Mouse (Mus musculus) forebrain, embryonic 10.5 days (tissue): Measurements from ENCODE around the gene Adar. TPM values are rescaled to one million over a fixed set of nuclear protein-coding genes. Genes with fewer than 3 reads are reported as not detected.
A peak's percentile ranks its signal among the peaks of the same experiment; 100 is the strongest.
"Not testable (repeated sequence)": the region's sequence is repeated elsewhere in the genome, so short reads cannot be mapped to it uniquely, and the experiment has no call there.

Experiments
- DNase-seq: peaks from one replicate; pipeline ENCODE4 v3.0.0-alpha.2; 2017; ENCODE audit warnings: low spot score; ENCODE audit errors: extremely low spot score
- H3K27ac ChIP-seq: fragments of 300-500 bp; sonication (generic); 2 replicates; pipeline ENCODE4 v1.5.1; 2016; ENCODE audit warnings: mild to moderate bottlenecking
- H3K27me3 ChIP-seq: fragments of 300-500 bp; sonication (generic); 2 replicates; pipeline ENCODE4 v1.6.1; 2016; ENCODE audit warnings: mild to moderate bottlenecking; ENCODE audit not compliant: poor library complexity, severe bottlenecking
- H3K36me3 ChIP-seq: fragments of 300-500 bp; sonication (generic); replicated peaks from 2 replicates; pipeline ENCODE4 v1.6.1; 2016; ENCODE audit warnings: mild to moderate bottlenecking, moderate library complexity
- H3K4me1 ChIP-seq: fragments of 300-500 bp; sonication (generic); 2 replicates; pipeline ENCODE4 v1.6.1; 2016
- H3K4me3 ChIP-seq: fragments of 300-500 bp; sonication (generic); 2 replicates; pipeline ENCODE4 v1.5.1; 2016; ENCODE audit warnings: mild to moderate bottlenecking, moderate library complexity
- H3K9me3 ChIP-seq: fragments of 300-500 bp; sonication (generic); 2 replicates; pipeline ENCODE4 v1.6.1; 2016; ENCODE audit warnings: mild to moderate bottlenecking, moderate library complexity
- WGBS: fragments of 180-500 bp; shearing (Covaris S2); methylation state at CpG from one replicate; pipeline ENCODE4 v1.1.7; 2016; 5-methylcytosine and 5-hydroxymethylcytosine counted together
- polyA plus RNA-seq: library from polyadenylated mRNA; unstranded; fragments of >200 nt; fragmentation: Nextera tagmentation; extraction: Ambion mirVana; gene quantifications from 2 replicates; pipeline ENCODE4 v1.2.1, GENCODE M21; 2016

Adar gene
- polyA plus RNA-seq, 1 experiment from 2014 or later: 16.3 TPM

GRCm38 (mm10) chr3:89784991-89785753 is 70.3 kb downstream of the Adar start:
- no peaks in the 10 kb centered on the region for H3K9me3 ChIP-seq
- 26% methylated on average over 11 of the region's 11 CpGs for WGBS
- DNase-seq: peak; percentile 42
- H3K36me3 ChIP-seq: peaks cover 40% of the 10 kb centered on the region
- peaks cover 23% of the 10 kb centered on the region for H3K4me1 ChIP-seq
- peak overlapping the region; percentile 32; the same call in 1 of the 2 replicates for H3K27ac ChIP-seq
- no peaks in the 10 kb centered on the region; the same call in none of the 2 replicates for H3K27me3 ChIP-seq
- H3K4me3 ChIP-seq: no peak overlapping the region

- Histone ChIP-seq H3K27me3 (no peaks in the 10 kb centered on the region; the same call in none of the 2 replicates), H3K4me1 (peaks cover 23% of the 10 kb centered on the region), H3K36me3 (peaks cover 29% of the 10 kb centered on the region), H3K9me3 (no peaks in the 10 kb centered on the region), H3K4me3 (no peak overlapping the region), H3K27ac (no peak overlapping the region)
- WGBS: 83% methylated on average over 6 of the region's 6 CpGs
- no peak for DNase-seq
These were observed 71.5 kb downstream of the Adar start for GRCm38 (mm10) chr3:89786275-89786674.

- DNase-seq: no peak
- Histone ChIP-seq H3K4me1 (peaks cover 23% of the 10 kb centered on the region), H3K27me3 (no peaks in the 10 kb centered on the region; the same call in none of the 2 replicates), H3K4me3 (no peak overlapping the region), H3K27ac (peak overlapping the region; percentile 25; the same call in 1 of the 2 replicates), H3K9me3 (no peaks in the 10 kb centered on the region), H3K36me3 (peaks cover 4% of the 10 kb centered on the region; the same call in 1 of the 2 replicates)
- WGBS: 78% methylated on average over 16 of the region's 16 CpGs
These were observed 74.0 kb downstream of the Adar start for GRCm38 (mm10) chr3:89788680-89789352.

- Histone ChIP-seq H3K27me3 (peaks cover 9% of the 10 kb centered on the region; the same call in 1 of the 2 replicates), H3K36me3 (no peaks in the 10 kb centered on the region), H3K9me3 (no peaks in the 10 kb centered on the region), H3K4me1 (peaks cover 6% of the 10 kb centered on the region), H3K27ac (no peak overlapping the region), H3K4me3 (no peak overlapping the region)
- 64% methylated on average over 2 of the region's 2 CpGs for WGBS
- no peak for DNase-seq
These were observed 79.8 kb downstream of the Adar start for GRCm38 (mm10) chr3:89794616-89795015.

GRCm38 (mm10) chr3:89795746-89796145 is 80.9 kb downstream of the Adar start:
- Histone ChIP-seq H3K9me3 (no peaks in the 10 kb centered on the region), H3K27ac (no peak overlapping the region), H3K27me3 (peaks cover 9% of the 10 kb centered on the region; the same call in 1 of the 2 replicates), H3K36me3 (no peaks in the 10 kb centered on the region), H3K4me3 (no peak overlapping the region), H3K4me1 (peaks cover 8% of the 10 kb centered on the region)
- no peak for DNase-seq
- 86% methylated on average over 5 of the region's 5 CpGs for WGBS

- WGBS: 71% methylated on average over 4 of the region's 4 CpGs
- H3K27me3 ChIP-seq: peaks cover 9% of the 10 kb centered on the region; the same call in 1 of the 2 replicates
- H3K27ac ChIP-seq: no peak overlapping the region
- DNase-seq: no peak
- H3K4me3 ChIP-seq: no peak overlapping the region
- no peaks in the 10 kb centered on the region for H3K36me3 ChIP-seq
- peaks cover 8% of the 10 kb centered on the region for H3K4me1 ChIP-seq
- no peaks in the 10 kb centered on the region for H3K9me3 ChIP-seq
These were observed 81.5 kb downstream of the Adar start for GRCm38 (mm10) chr3:89796358-89796757.

- H3K27ac ChIP-seq: no peak overlapping the region
- H3K4me3 ChIP-seq: no peak overlapping the region
- 87% methylated on average over 3 of the region's 3 CpGs for WGBS
These were observed 83.7 kb downstream of the Adar start for GRCm38 (mm10) chr3:89798518-89798917.

GRCm38 (mm10) chr3:89799476-89799875 is 84.7 kb downstream of the Adar start:
- H3K27ac ChIP-seq: peak overlapping the region; percentile 60; the same call in 1 of the 2 replicates
- H3K4me1 ChIP-seq: peaks cover 12% of the 10 kb centered on the region
- peak overlapping the region; percentile 35 for H3K4me3 ChIP-seq
- no peaks in the 10 kb centered on the region for H3K9me3 ChIP-seq
- no peaks in the 10 kb centered on the region for H3K36me3 ChIP-seq
- WGBS: 3% methylated on average over 13 of the region's 13 CpGs
- H3K27me3 ChIP-seq: peaks cover 9% of the 10 kb centered on the region; the same call in 1 of the 2 replicates
- DNase-seq: no peak

More at GRCm38 (mm10) chr3:89798518-89798917, 83.7 kb downstream of the Adar start:
- peaks cover 12% of the 10 kb centered on the region for H3K4me1 ChIP-seq
- peaks cover 9% of the 10 kb centered on the region; the same call in 1 of the 2 replicates for H3K27me3 ChIP-seq
- H3K9me3 ChIP-seq: no peaks in the 10 kb centered on the region
- no peak for DNase-seq
- no peaks in the 10 kb centered on the region for H3K36me3 ChIP-seq

GRCm38 (mm10) chr3:89800078-89800477 is 85.3 kb downstream of the Adar start:
- 26% methylated on average over 3 of the region's 3 CpGs for WGBS
- DNase-seq, H3K27me3 ChIP-seq, H3K36me3 ChIP-seq, H3K27ac ChIP-seq, H3K4me3 ChIP-seq, H3K9me3 ChIP-seq: not testable (repeated sequence)
- H3K4me1 ChIP-seq: peaks cover 12% of the 10 kb centered on the region

GRCm38 (mm10) chr3:89800774-89801506 is 86.1 kb downstream of the Adar start:
- 63% methylated on average over 5 of the region's 5 CpGs for WGBS
- H3K9me3 ChIP-seq: no peaks in the 10 kb centered on the region
- no peaks in the 10 kb centered on the region for H3K36me3 ChIP-seq
- peaks cover 12% of the 10 kb centered on the region for H3K4me1 ChIP-seq
- no peak overlapping the region for H3K27ac ChIP-seq
- DNase-seq: no peak
- no peak overlapping the region for H3K4me3 ChIP-seq
- peaks cover 9% of the 10 kb centered on the region; the same call in 1 of the 2 replicates for H3K27me3 ChIP-seq

- no peak overlapping the region for H3K27ac ChIP-seq
- no peak overlapping the region for H3K4me3 ChIP-seq
- no peak for DNase-seq
- H3K9me3 ChIP-seq: no peaks in the 10 kb centered on the region
- peaks cover 9% of the 10 kb centered on the region; the same call in 1 of the 2 replicates for H3K27me3 ChIP-seq
- H3K4me1 ChIP-seq: peaks cover 12% of the 10 kb centered on the region
- no peaks in the 10 kb centered on the region for H3K36me3 ChIP-seq
- WGBS: 52% methylated on average over 3 of the region's 3 CpGs
These were observed 86.7 kb downstream of the Adar start for GRCm38 (mm10) chr3:89801507-89801847.

- no peak for DNase-seq
- H3K4me1 ChIP-seq: peaks cover 12% of the 10 kb centered on the region
- WGBS: 71% methylated on average over 15 of the region's 15 CpGs
These were observed 88.1 kb downstream of the Adar start for GRCm38 (mm10) chr3:89802876-89803275.

More at GRCm38 (mm10) chr3:89802876-89803275, 88.1 kb downstream of the Adar start:
- no peaks in the 10 kb centered on the region for H3K9me3 ChIP-seq
- H3K36me3 ChIP-seq: no peaks in the 10 kb centered on the region
- H3K4me3 ChIP-seq: no peak overlapping the region
- H3K27me3 ChIP-seq: peaks cover 9% of the 10 kb centered on the region; the same call in 1 of the 2 replicates
- no peak overlapping the region for H3K27ac ChIP-seq
